Mouse (Mus musculus): Measurements from ENCODE around the gene Olfr623.

Gene Olfr623

GRCm38 (mm10) chr7:103663598-103663997 is at the start of gene Olfr623:
TSS of gene Olfr623 (minus strand) at chr7:103663698.
- DNase-seq (ENCODE audit: low spot score): no peak

- DNase-seq (ENCODE audit: low spot score): no peak
Observed at GRCm38 (mm10) chr7:103712024-103712423, 48.5 kb upstream of the Olfr623 start.

DNA sequence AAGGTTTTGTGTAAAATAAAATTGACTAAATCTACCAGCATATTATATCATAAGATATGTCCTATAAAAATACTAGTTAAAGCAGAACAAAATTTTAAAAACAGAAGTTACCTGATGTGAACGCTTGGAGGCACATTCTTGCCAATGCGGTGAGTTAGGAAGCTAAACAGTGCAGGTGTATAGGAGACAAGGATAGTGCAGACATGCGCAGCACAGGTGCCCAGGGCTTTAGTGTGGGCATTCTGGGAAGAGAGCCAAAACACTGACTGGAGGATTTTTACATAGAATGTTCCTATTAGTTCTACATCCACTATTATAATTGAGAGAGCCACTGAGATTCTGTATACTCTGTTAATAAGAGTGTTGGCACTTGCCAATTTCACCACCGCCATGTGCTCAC is 36.0 kb upstream of the Olfr623 start:
- DNase-seq (ENCODE audit: low spot score): no peak

DNA sequence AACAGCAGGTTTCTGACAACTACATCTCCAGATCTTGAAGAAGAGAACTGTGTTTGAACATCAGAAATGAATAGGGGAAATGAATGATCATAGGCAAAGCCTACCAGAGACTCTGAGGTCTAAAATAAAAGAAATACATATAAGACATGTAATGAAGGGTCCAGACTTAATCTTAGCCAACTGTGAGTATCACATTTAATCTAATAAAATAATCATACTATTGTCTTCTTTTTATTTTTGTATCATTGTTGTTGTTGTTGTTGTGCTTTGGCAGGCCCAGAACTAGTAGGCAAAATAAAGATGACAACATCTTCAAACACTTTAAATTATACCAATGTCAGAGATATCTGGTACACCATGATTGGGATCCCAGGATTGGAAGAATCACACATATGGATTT is 18.9 kb upstream of the Olfr623 start, which contains the start of gene Olfr625-ps1:
Gene Olfr625-ps1, plus strand, starts transcription at position 301 of the 400 bp plus-strand sequence.
- DNase-seq (ENCODE audit: low spot score): no peak

GRCm38 (mm10) chr7:103671091-103671490 is 7.6 kb upstream of the Olfr623 start, which contains the start of gene Olfr624:
TSS of gene Olfr624 (minus strand) at chr7:103671191.
- DNase-seq (ENCODE audit: low spot score): no peak

DNA sequence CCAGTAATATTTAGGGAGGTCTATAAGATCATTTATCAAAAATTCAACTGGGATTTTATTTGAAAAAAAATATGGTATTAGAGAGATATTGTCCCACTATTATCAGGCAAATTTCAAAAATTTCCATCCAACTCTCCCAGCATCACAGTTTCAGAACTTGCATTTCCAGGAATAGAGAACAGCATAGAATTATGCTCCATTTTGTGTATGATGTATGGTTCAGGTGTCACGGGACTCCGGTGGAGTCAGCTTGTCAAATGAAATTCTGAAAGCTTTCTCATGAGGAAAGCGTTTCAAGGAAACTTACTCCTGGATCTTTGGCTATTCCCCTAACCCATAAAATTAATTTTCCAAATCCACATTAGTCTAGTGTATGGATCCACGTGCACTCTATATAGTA is 19.4 kb downstream of the Olfr623 start:
- no peak for DNase-seq (ENCODE audit: low spot score)

- no peak for DNase-seq (ENCODE audit: low spot score)
Observed at GRCm38 (mm10) chr7:103642602-103643001, 20.9 kb downstream of the Olfr623 start, which contains the start of gene Olfr622. TSS of gene Olfr622 (minus strand) at chr7:103642702.

GRCm38 (mm10) chr7:103636795-103637194 is 26.7 kb downstream of the Olfr623 start:
- no peak for DNase-seq (ENCODE audit: low spot score)

DNA sequence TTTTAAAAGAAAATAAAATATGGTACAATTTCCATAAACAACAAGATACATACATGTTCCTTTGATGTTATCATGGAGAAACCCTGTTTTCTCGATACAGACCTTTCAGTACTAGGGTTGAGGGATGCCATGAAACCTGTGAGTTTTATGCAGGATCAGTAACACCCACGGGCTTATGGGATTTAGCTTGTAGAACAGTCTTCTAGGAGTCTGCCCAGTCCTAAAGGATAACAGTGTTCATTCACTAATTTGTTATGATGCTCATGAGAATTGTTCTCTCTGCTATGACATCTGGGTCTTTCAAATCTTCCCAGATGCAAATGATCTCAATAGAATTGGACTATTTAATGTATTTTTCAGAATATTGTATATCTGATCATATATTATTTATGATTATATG is 51.1 kb downstream of the Olfr623 start, which contains the start of gene Olfr620:
Gene Olfr620, minus strand, starts transcription at position 101 of the 400 bp plus-strand sequence.
- no peak for DNase-seq (ENCODE audit: low spot score)
